Mouse (Mus musculus) MEL (cell line): ENCODE results near the gene Oas1a. TPM values are rescaled to one million over a fixed set of nuclear protein-coding genes. Genes with fewer than 3 reads are reported as not detected.

Experiments
- DNase-seq: peaks from one replicate; pipeline ENCODE4 v3.0.0; 2011; ENCODE audit warnings: low read depth, low spot score
- H3K27ac ChIP-seq: 2 replicates; pipeline ENCODE4 v1.5.1; 2012; ENCODE audit warnings: low read depth, mild to moderate bottlenecking, control low read depth, low read length, moderate library complexity; ENCODE audit not compliant: control insufficient read depth
- H3K27me3 ChIP-seq, 2 experiments: fragments of 150-350 bp in 1 of 2; sonication (generic) in 1 of 2; 2 replicates each; pipeline ENCODE4 v1.6.1; 2012; ENCODE audit warnings: low read length in 2 of 2, mild to moderate bottlenecking in 2 of 2, improper control_type of control experiment in 1 of 2, moderate library complexity in 1 of 2; ENCODE audit not compliant: insufficient read depth in 2 of 2, control insufficient read depth in 1 of 2
- H3K36me3 ChIP-seq, 2 experiments: 2 replicates each; pipeline ENCODE4 v1.6.1; 2012 to 2014; ENCODE audit warnings: low read length in 2 of 2, improper control_type of control experiment in 1 of 2, inconsistent platforms in 1 of 2, mild to moderate bottlenecking in 1 of 2; ENCODE audit not compliant: insufficient read depth in 2 of 2, control insufficient read depth in 1 of 2
- H3K4me1 ChIP-seq, 2 experiments: fragments of 150-350 bp in 1 of 2; sonication (generic) in 1 of 2; 2 replicates each; pipeline ENCODE4 v1.6.1; 2012; ENCODE audit warnings: low read length in 2 of 2, improper control_type of control experiment in 1 of 2, mild to moderate bottlenecking in 1 of 2; ENCODE audit not compliant: insufficient read depth in 2 of 2, control insufficient read depth in 1 of 2
- H3K4me3 ChIP-seq, 2 experiments: fragments of 150-350 bp in 1 of 2; sonication (generic) in 1 of 2; 2 replicates each; pipeline ENCODE4 v1.5.1; 2012; ENCODE audit warnings: low read depth in 2 of 2, low read length in 2 of 2, mild to moderate bottlenecking in 2 of 2, moderate library complexity in 2 of 2, control low read depth in 1 of 2, improper control_type of control experiment in 1 of 2; ENCODE audit not compliant: control insufficient read depth in 1 of 2, insufficient read depth in 1 of 2
- H3K79me2 ChIP-seq: 2 replicates; pipeline ENCODE4 v1.6.1; 2012; ENCODE audit warnings: mild to moderate bottlenecking, low read length, moderate library complexity; ENCODE audit not compliant: control insufficient read depth, poor library complexity, insufficient read depth
- H3K9ac ChIP-seq: 2 replicates; pipeline ENCODE4 v1.6.1; 2012; ENCODE audit warnings: low read depth, mild to moderate bottlenecking, control low read depth, low read length, moderate library complexity; ENCODE audit not compliant: control insufficient read depth, poor library complexity, severe bottlenecking
- H3K9me3 ChIP-seq: fragments of 150-350 bp; sonication (generic); replicated peaks from 2 replicates; pipeline ENCODE4 v1.6.1; 2012; ENCODE audit warnings: mild to moderate bottlenecking, low read length, improper control_type of control experiment, moderate library complexity; ENCODE audit not compliant: insufficient read depth
- BHLHE40 ChIP-seq: IDR thresholded peaks from 2 replicates; pipeline ENCODE4 v1.6.1; 2012; ENCODE audit warnings: low read depth, mild to moderate bottlenecking, inconsistent platforms, low read length, improper control_type of control experiment, borderline replicate concordance
- CHD1 ChIP-seq: IDR thresholded peaks from 2 replicates; pipeline ENCODE4 v1.6.1; 2012; ENCODE audit warnings: low read depth, mild to moderate bottlenecking, inconsistent platforms, low read length, improper control_type of control experiment
- CHD2 ChIP-seq: IDR thresholded peaks from 2 replicates; pipeline ENCODE4 v1.6.1; 2011; ENCODE audit warnings: low read length, improper control_type of control experiment
- CTCF ChIP-seq, 3 experiments: IDR thresholded peaks in 2 of 3; conservative IDR thresholded peaks in 1 of 3; 2 replicates each; pipeline ENCODE4 v1.5.1; 2011 to 2012; ENCODE audit warnings: low read length in 3 of 3, low read depth in 2 of 3, mild to moderate bottlenecking in 2 of 3, improper control_type of control experiment in 1 of 3, inconsistent platforms in 1 of 3, mixed read lengths in 1 of 3, moderate library complexity in 1 of 3; ENCODE audit not compliant: control insufficient read depth in 1 of 3, insufficient read depth in 1 of 3, poor library complexity in 1 of 3, severe bottlenecking in 1 of 3
- E2F4 ChIP-seq: IDR thresholded peaks from 2 replicates; pipeline ENCODE4 v1.6.1; 2011; ENCODE audit warnings: low read depth, low read length, improper control_type of control experiment, borderline replicate concordance
- ELF1 ChIP-seq: IDR thresholded peaks from 2 replicates; pipeline ENCODE4 v1.6.1; 2014; ENCODE audit warnings: low read depth, mild to moderate bottlenecking, inconsistent platforms, low read length, improper control_type of control experiment, moderate library complexity
- EP300 ChIP-seq, 2 experiments: IDR thresholded peaks; 2 replicates each; pipeline ENCODE4 v1.6.1; 2011; ENCODE audit warnings: improper control_type of control experiment in 2 of 2, low read length in 2 of 2, low read depth in 1 of 2, mild to moderate bottlenecking in 1 of 2
- GATA1 ChIP-seq: IDR thresholded peaks from 2 replicates; pipeline ENCODE4 v1.6.1; 2011; ENCODE audit warnings: low read depth, low read length, improper control_type of control experiment
- MAX ChIP-seq: IDR thresholded peaks from 2 replicates; pipeline ENCODE4 v1.6.1; 2011; ENCODE audit warnings: low read length, improper control_type of control experiment
- MAZ ChIP-seq: IDR thresholded peaks from 2 replicates; pipeline ENCODE4 v1.6.1; 2012; ENCODE audit warnings: low read depth, mild to moderate bottlenecking, inconsistent platforms, low read length, improper control_type of control experiment
- MEF2A ChIP-seq: IDR thresholded peaks from 2 replicates; pipeline ENCODE4 v1.6.1; 2014; ENCODE audit warnings: low read depth, mild to moderate bottlenecking, inconsistent platforms, low read length, improper control_type of control experiment; ENCODE audit not compliant: poor library complexity, insufficient replicate concordance, severe bottlenecking; ENCODE audit errors: extremely low read depth
- MXI1 ChIP-seq: IDR thresholded peaks from 2 replicates; pipeline ENCODE4 v1.6.1; 2011; ENCODE audit warnings: mild to moderate bottlenecking, low read depth, low read length, improper control_type of control experiment
- MYB ChIP-seq: IDR thresholded peaks from 2 replicates; pipeline ENCODE4 v1.6.1; 2011; ENCODE audit warnings: mild to moderate bottlenecking, low read depth, low read length, improper control_type of control experiment
- MYC ChIP-seq: IDR thresholded peaks from 2 replicates; pipeline ENCODE4 v1.6.1; 2011; ENCODE audit warnings: low read depth, mild to moderate bottlenecking, low read length, improper control_type of control experiment, moderate library complexity
- NRF1 ChIP-seq: IDR thresholded peaks from 2 replicates; pipeline ENCODE4 v1.6.1; 2014; ENCODE audit warnings: low read depth, mild to moderate bottlenecking, inconsistent platforms, low read length, improper control_type of control experiment, moderate library complexity; ENCODE audit not compliant: poor library complexity, insufficient read depth, severe bottlenecking
- POLR2A ChIP-seq, 2 experiments: IDR thresholded peaks; 2 replicates each; pipeline ENCODE4 v1.6.1; 2011 to 2012; ENCODE audit warnings: low read length in 2 of 2, mild to moderate bottlenecking in 2 of 2, control low read depth in 1 of 2, improper control_type of control experiment in 1 of 2, low read depth in 1 of 2, moderate library complexity in 1 of 2; ENCODE audit not compliant: control insufficient read depth in 1 of 2, insufficient read depth in 1 of 2, poor library complexity in 1 of 2
- POLR2AphosphoS2 ChIP-seq: IDR thresholded peaks from 2 replicates; pipeline ENCODE4 v1.6.1; 2011; ENCODE audit warnings: low read length, improper control_type of control experiment
- POLR2AphosphoS5 ChIP-seq: IDR thresholded peaks from 2 replicates; pipeline ENCODE4 v1.6.1; 2012; ENCODE audit warnings: low read depth, borderline replicate concordance, mild to moderate bottlenecking, inconsistent platforms, low read length, moderate library complexity, mixed read lengths
- RAD21 ChIP-seq: IDR thresholded peaks from 2 replicates; pipeline ENCODE4 v1.6.1; 2011; ENCODE audit warnings: mild to moderate bottlenecking, low read depth, low read length, improper control_type of control experiment
- RCOR1 ChIP-seq: IDR thresholded peaks from 2 replicates; pipeline ENCODE4 v1.6.1; 2012; ENCODE audit warnings: low read depth, mild to moderate bottlenecking, inconsistent platforms, low read length, improper control_type of control experiment
- SIN3A ChIP-seq: IDR thresholded peaks from 2 replicates; pipeline ENCODE4 v1.6.1; 2012; ENCODE audit warnings: low read length, improper control_type of control experiment, inconsistent platforms
- TBP ChIP-seq: IDR thresholded peaks from 2 replicates; pipeline ENCODE4 v1.8.0; 2011; ENCODE audit warnings: low read depth, low read length, improper control_type of control experiment
- TCF12 ChIP-seq: IDR thresholded peaks from 2 replicates; pipeline ENCODE4 v1.6.1; 2014; ENCODE audit warnings: low read depth, mild to moderate bottlenecking, inconsistent platforms, low read length, improper control_type of control experiment, moderate library complexity
- ZC3H11A ChIP-seq: IDR thresholded peaks from 2 replicates; pipeline ENCODE4 v1.6.1; 2012; ENCODE audit warnings: low read depth, mild to moderate bottlenecking, inconsistent platforms, low read length, improper control_type of control experiment
- ZKSCAN1 ChIP-seq: IDR thresholded peaks from 2 replicates; pipeline ENCODE4 v1.6.1; 2012; ENCODE audit warnings: low read depth, mild to moderate bottlenecking, inconsistent platforms, low read length, improper control_type of control experiment, moderate library complexity
- polyA plus RNA-seq, 2 experiments: library from polyadenylated mRNA; stranded (reverse) in 1 of 2; unstranded in 1 of 2; fragments of >175 nt in 1 of 2; fragments of >200 nt in 1 of 2; gene quantifications; 2 replicates each; pipeline versions ENCODE4 v1.2.1 to v1.2.4; 2012; ENCODE audit warnings: low replicate concordance in 2 of 2, low read depth in 1 of 2; ENCODE audit not compliant: insufficient read length in 2 of 2, insufficient read depth in 1 of 2, missing spikeins in 1 of 2
- total RNA-seq: library from RNA; depleted of rRNA; stranded (reverse); fragments of 300-350 nt; gene quantifications from 2 replicates; pipeline ENCODE4 v1.2.3, GENCODE M21; 2012

The Oas1a gene
- total and polyA plus RNA-seq, 3 experiments, result 0.15 to 0.17 TPM; not detected in 1

DNA sequence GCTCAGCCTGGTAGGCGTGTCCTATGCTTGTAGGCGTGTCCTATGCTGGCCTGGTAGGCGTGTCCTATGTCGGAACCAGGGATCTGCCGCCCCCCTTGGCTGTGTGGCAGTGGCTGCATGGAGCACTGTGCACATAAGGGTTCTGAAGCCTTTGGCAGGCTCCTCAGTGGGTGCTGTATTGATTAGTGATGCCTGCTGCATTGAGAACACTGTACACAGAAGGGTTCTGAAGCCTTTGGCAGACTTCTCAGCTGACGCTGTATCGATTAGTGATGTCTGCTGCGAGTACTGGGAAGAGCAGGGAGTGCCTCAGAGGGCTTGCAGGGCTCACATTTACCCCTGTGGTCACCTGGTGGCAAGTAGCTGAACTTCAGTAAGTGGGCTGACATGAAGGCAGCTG lies 31.3 kb upstream of the Oas1a start:
- no peaks in the 10 kb centered on the region for H3K9me3 ChIP-seq
- TF ChIP-seq CHD1 (no peak), SIN3A (no peak), NRF1 (no peak), ZKSCAN1 (no peak), BHLHE40 (no peak), ZC3H11A (no peak), MXI1 (no peak), GATA1 (no peak), POLR2AphosphoS2 (no peak), RAD21 (no peak), MAX (no peak), TCF12 (no peak), CHD2 (no peak), CTCF (IDR thresholded peaks at IDR 0.05 in 2 of 3, conservative IDR thresholded peaks at IDR 0.05 in 1 of 3; ENCODE audit: control insufficient read depth in 1 of 3, insufficient read depth in 1 of 3, low read depth in 2 of 3, low read length in 3 of 3, poor library complexity in 1 of 3, severe bottlenecking in 1 of 3) (no peak), POLR2A (IDR thresholded peaks at IDR 0.05; ENCODE audit: control insufficient read depth in 1 of 2, insufficient read depth in 1 of 2, low read depth in 1 of 2, low read length in 2 of 2, poor library complexity in 1 of 2) (no peak), MEF2A (no peak), EP300 (IDR thresholded peaks at IDR 0.05; ENCODE audit: low read depth in 1 of 2, low read length in 2 of 2) (no peak), ELF1 (no peak)
- no peaks in the 10 kb centered on the region for H3K36me3 ChIP-seq
- no peak overlapping the region for H3K9ac ChIP-seq
- no peak overlapping the region for H3K27ac ChIP-seq
- DNase-seq, result no peak
- H3K79me2 ChIP-seq, result no peaks in the 10 kb centered on the region
- no peaks in the 10 kb centered on the region for H3K27me3 ChIP-seq
- 0 out of 4 replicates have a peak, but pooled peaks cover 0 to 2% of the 10 kb centered on the region in 2 experiments for H3K4me1 ChIP-seq
- H3K4me3 ChIP-seq, result no peak overlapping the region

GRCm38 (mm10) chr5:120937841-120938240 lies 30.5 kb upstream of the Oas1a start:
- Histone ChIP-seq H3K9ac (no peak overlapping the region), H3K4me1 (0 out of 4 replicates have a peak, but pooled peaks cover 0 to 2% of the 10 kb centered on the region in 2 experiments), H3K79me2 (no peaks in the 10 kb centered on the region), H3K36me3 (no peaks in the 10 kb centered on the region), H3K4me3 (no peak overlapping the region), H3K9me3 (no peaks in the 10 kb centered on the region), H3K27me3 (no peaks in the 10 kb centered on the region), H3K27ac (no peak overlapping the region)
- no peak for DNase-seq
- TF ChIP-seq POLR2A (IDR thresholded peaks at IDR 0.05; ENCODE audit: control insufficient read depth in 1 of 2, insufficient read depth in 1 of 2, low read depth in 1 of 2, low read length in 2 of 2, poor library complexity in 1 of 2) (no peak), ELF1 (no peak), MXI1 (no peak), POLR2AphosphoS5 (no peak), GATA1 (no peak), MYB (no peak), MAZ (no peak), TCF12 (no peak), POLR2AphosphoS2 (no peak), E2F4 (no peak), TBP (no peak), RCOR1 (no peak), MYC (no peak)
